19 mouse cellular contexts compared by ENCODE assay signal in genomic region chr9:27515427-27516110, GRCm38 (mm10).
DNase-seq lines count a peak whose midpoint lies in the region; ATAC-seq lines count a peak whose summit lies in the region.
"Had no signal": no experiment of that assay in that cellular context is flagged by ENCODE, and none has a peak within 500 bp of the region (broad histone marks: within the 10 kb centered on the region; RNA-seq: fewer than 3 reads in every experiment).

No protein-coding gene starts in this region.

- DNase-seq in frontal cortex, postnatal 10 days (ENCODE audit: low spot score in 2 of 2), result no peak
- DNase-seq in right cerebral cortex, adult 18-20 months, result peak; percentile 10
- DNase-seq in right cerebral cortex, adult 2 months (ENCODE audit: low spot score in 2 of 2), result no peak
- peak; percentile 81 for DNase-seq in telencephalon, adult 2 months (ENCODE audit: low read depth, low spot score)
- no peak for DNase-seq in retina, postnatal 1 day
- DNase-seq: adrenal gland, adult 2 months; adrenal gland, postnatal 14 days; cerebellum, adult 18-20 months; cerebellum, adult 9-10 months; gastrocnemius, postnatal 10 days; gastrocnemius, postnatal 36 days; heart, adult 2 months; heart, postnatal 14 days; heart, postnatal 4 days had no signal

- peak; percentile 81 for ATAC-seq in frontal cortex, adult (ENCODE audit: low TSS enrichment)
- ATAC-seq: CD4-positive, CD25-positive, alpha-beta regulatory T cell, adult 4 months; forebrain, embryonic 15.5 days; hindbrain, postnatal 0 days; inflammation-experienced regulatory T-cells, adult 6 months had no signal

Comparison
In these comparisons a context has a peak if more than half of its experiments do, and no peak if none do; other contexts are left out.
1. DNase-seq: peak in right cerebral cortex, adult 18-20 months (single experiment) and telencephalon, adult 2 months (single experiment); none in frontal cortex, postnatal 10 days (0 of 2), right cerebral cortex, adult 2 months (0 of 2) and retina, postnatal 1 day (single experiment).